8 mouse cellular contexts compared by ENCODE assay signal in genomic region chr13:68605689-68606126, GRCm38 (mm10). TPM values are rescaled to one million over a fixed set of nuclear protein-coding genes. Genes with fewer than 3 reads are reported as not detected.
DNase-seq lines count a peak whose midpoint lies in the region; ATAC-seq lines count a peak whose summit lies in the region.

No protein-coding gene starts in this region.

- H3K27me3 ChIP-seq in embryonic facial prominence, embryonic 15.5 days, result no peaks in the 10 kb centered on the region
- peaks cover 10% of the 10 kb centered on the region; the same call in 1 of the 2 replicates for H3K27me3 ChIP-seq in hindbrain, embryonic 10.5 days (ENCODE audit: insufficient read depth, poor library complexity, severe bottlenecking)
- H3K27me3 ChIP-seq in limb, embryonic 13.5 days, result no peaks in the 10 kb centered on the region
- H3K27me3 ChIP-seq in midbrain, embryonic 13.5 days, result no peaks in the 10 kb centered on the region

- peaks cover 24% of the 10 kb centered on the region for H3K4me1 ChIP-seq in embryonic facial prominence, embryonic 15.5 days
- H3K4me1 ChIP-seq in hindbrain, embryonic 10.5 days (replicated peaks), result peaks cover 9% of the 10 kb centered on the region; the same call in 1 of the 2 replicates
- H3K4me1 ChIP-seq in limb, embryonic 13.5 days, result peaks cover 30% of the 10 kb centered on the region
- H3K4me1 ChIP-seq in midbrain, embryonic 13.5 days (replicated peaks), result 0 out of 2 replicates have a peak, but pooled peaks cover 9% of the 10 kb centered on the region

- H3K4me3 ChIP-seq in embryonic facial prominence, embryonic 15.5 days (replicated peaks), result peak overlapping the region; percentile 29
- peak overlapping the region; percentile 43 for H3K4me3 ChIP-seq in hindbrain, embryonic 10.5 days
- H3K4me3 ChIP-seq in limb, embryonic 13.5 days, result peak overlapping the region; percentile 30
- peak overlapping the region; percentile 31 for H3K4me3 ChIP-seq in midbrain, embryonic 13.5 days (replicated peaks)

- H3K4me2 ChIP-seq in embryonic facial prominence, embryonic 15.5 days (replicated peaks), result peak overlapping the region; percentile 39
- H3K4me2 ChIP-seq in limb, embryonic 13.5 days (replicated peaks), result peak overlapping the region; percentile 57
- H3K4me2 ChIP-seq in midbrain, embryonic 13.5 days (replicated peaks), result peak overlapping the region; percentile 46

- no peaks in the 10 kb centered on the region for H3K9me3 ChIP-seq in embryonic facial prominence, embryonic 15.5 days (replicated peaks)
- no peaks in the 10 kb centered on the region for H3K9me3 ChIP-seq in hindbrain, embryonic 10.5 days
- no peaks in the 10 kb centered on the region for H3K9me3 ChIP-seq in limb, embryonic 13.5 days
- no peaks in the 10 kb centered on the region for H3K9me3 ChIP-seq in midbrain, embryonic 13.5 days

- peak; percentile 75 for DNase-seq in 3134 (ENCODE audit: extremely low read depth, insufficient read length, low spot score)
- DNase-seq in hindbrain, embryonic 10.5 days (ENCODE audit: low spot score), result peak; percentile 64
- no peak for DNase-seq in urinary bladder, postnatal 4 days (ENCODE audit: low spot score in 2 of 2)
- no peak for DNase-seq in layer of hippocampus, adult 9-10 months (ENCODE audit: low spot score)

- H3K27ac ChIP-seq in embryonic facial prominence, embryonic 15.5 days (replicated peaks), result no peak overlapping the region
- H3K27ac ChIP-seq in hindbrain, embryonic 10.5 days, result 0 out of 2 replicates have a peak overlapping the region, but pooled peaks have one; percentile 25
- peak overlapping the region; percentile 39; the same call in 1 of the 2 replicates for H3K27ac ChIP-seq in limb, embryonic 13.5 days
- no peak overlapping the region for H3K27ac ChIP-seq in midbrain, embryonic 13.5 days

- peak; percentile 46 for ATAC-seq in activated CD4-positive, CD25-positive, alpha-beta regulatory T cell, adult 4 months
- ATAC-seq in embryonic facial prominence, embryonic 15.5 days (ENCODE audit: insufficient number of reproducible peaks, low FRiP score, low TSS enrichment, low read depth), result peak; percentile 83
- ATAC-seq in limb, embryonic 13.5 days (ENCODE audit: low FRiP score, low read depth), result peak; percentile 68
- peak; percentile 74 for ATAC-seq in midbrain, embryonic 13.5 days

- WGBS in embryonic facial prominence, embryonic 15.5 days, result 4% methylated on average over 11 of the region's 11 CpGs
- 1% methylated on average over 11 of the region's 11 CpGs for WGBS in hindbrain, embryonic 10.5 days
- 3% methylated on average over 11 of the region's 11 CpGs for WGBS in limb, embryonic 13.5 days
- WGBS in midbrain, embryonic 13.5 days, result 2% methylated on average over 11 of the region's 11 CpGs

- H3K36me3 ChIP-seq in embryonic facial prominence, embryonic 15.5 days, result no peaks in the 10 kb centered on the region
- no peaks in the 10 kb centered on the region for H3K36me3 ChIP-seq in hindbrain, embryonic 10.5 days
- no peaks in the 10 kb centered on the region for H3K36me3 ChIP-seq in limb, embryonic 13.5 days
- no peaks in the 10 kb centered on the region for H3K36me3 ChIP-seq in midbrain, embryonic 13.5 days

- H3K9ac ChIP-seq in embryonic facial prominence, embryonic 15.5 days, result no peak overlapping the region
- H3K9ac ChIP-seq in limb, embryonic 13.5 days, result no peak overlapping the region
- no peak overlapping the region; the same call in 1 of the 2 replicates for H3K9ac ChIP-seq in midbrain, embryonic 13.5 days (replicated peaks)

RNA-seq across cellular contexts. Expression of gene 1700001L19Rik, which starts 8.5 kb away (rescaled TPM):
- not detected for polyA plus RNA-seq in activated CD4-positive, CD25-positive, alpha-beta regulatory T cell, adult 4 months (2017; shearing (Covaris generic))
- 3.3 and 6.2 TPM in 2 replicates for polyA plus RNA-seq in embryonic facial prominence, embryonic 15.5 days (2015; fragmentation: Nextera tagmentation; extraction: Ambion mirVana)
- polyA plus RNA-seq in hindbrain, embryonic 10.5 days (2016; fragmentation: Nextera tagmentation; extraction: Ambion mirVana), result 0.39 and 1.6 TPM in 2 replicates
- 0.50 and 0.66 TPM in 2 replicates for polyA plus RNA-seq in limb, embryonic 13.5 days (2015; fragmentation: Nextera tagmentation; extraction: Ambion mirVana)
- 2.4 and 2.6 TPM in 2 replicates for polyA plus RNA-seq in midbrain, embryonic 13.5 days (2015; fragmentation: Nextera tagmentation; extraction: Ambion mirVana)

RNA-seq across cellular contexts. Expression of gene Fastkd3, which starts 23.7 kb away (rescaled TPM):
- 10 to 100 TPM; 29.7 to 33.1 TPM for polyA plus RNA-seq in activated CD4-positive, CD25-positive, alpha-beta regulatory T cell, adult 4 months (2017; shearing (Covaris generic))
- 25.9 and 30.4 TPM in 2 replicates for polyA plus RNA-seq in embryonic facial prominence, embryonic 15.5 days (2015; fragmentation: Nextera tagmentation; extraction: Ambion mirVana)
- polyA plus RNA-seq in hindbrain, embryonic 10.5 days (2016; fragmentation: Nextera tagmentation; extraction: Ambion mirVana), result 38.2 and 49.3 TPM in 2 replicates
- 32.4 and 38.1 TPM in 2 replicates for polyA plus RNA-seq in limb, embryonic 13.5 days (2015; fragmentation: Nextera tagmentation; extraction: Ambion mirVana)
- polyA plus RNA-seq in midbrain, embryonic 13.5 days (2015; fragmentation: Nextera tagmentation; extraction: Ambion mirVana), result 22.9 and 27.8 TPM in 2 replicates

RNA-seq across cellular contexts. Expression of gene Mtrr, which starts 23.8 kb away (rescaled TPM):
- polyA plus RNA-seq in activated CD4-positive, CD25-positive, alpha-beta regulatory T cell, adult 4 months (2017; shearing (Covaris generic)), result 10 to 100 TPM; 15.7 to 19.3 TPM
- polyA plus RNA-seq in embryonic facial prominence, embryonic 15.5 days (2015; fragmentation: Nextera tagmentation; extraction: Ambion mirVana), result 17.4 and 20.1 TPM in 2 replicates
- 21.2 and 22.0 TPM in 2 replicates for polyA plus RNA-seq in hindbrain, embryonic 10.5 days (2016; fragmentation: Nextera tagmentation; extraction: Ambion mirVana)
- polyA plus RNA-seq in limb, embryonic 13.5 days (2015; fragmentation: Nextera tagmentation; extraction: Ambion mirVana), result 19.3 and 23.1 TPM in 2 replicates
- 13.5 and 16.0 TPM in 2 replicates for polyA plus RNA-seq in midbrain, embryonic 13.5 days (2015; fragmentation: Nextera tagmentation; extraction: Ambion mirVana)

Comparison
In these comparisons a context has a peak if more than half of its experiments do, and no peak if none do; other contexts are left out.
1. DNase-seq: peak in 3134 (single experiment) and hindbrain, embryonic 10.5 days (single experiment); none in urinary bladder, postnatal 4 days (0 of 2) and layer of hippocampus, adult 9-10 months (single experiment).
2. H3K27ac ChIP-seq: peak in hindbrain, embryonic 10.5 days (single experiment) and limb, embryonic 13.5 days (single experiment); none in embryonic facial prominence, embryonic 15.5 days (single experiment) and midbrain, embryonic 13.5 days (single experiment).
3. Peak in every context shown above with its lines, with median percentiles within 50 percentile points of each other: ATAC-seq, H3K4me2 ChIP-seq and H3K4me3 ChIP-seq.